Mouse (Mus musculus): ENCODE data around the gene Gnai3. TPM values are rescaled to one million over a fixed set of nuclear protein-coding genes. Genes with fewer than 3 reads are reported as not detected.

Gene Gnai3
- total RNA-seq, 2 experiments from 2014 or later = 9.7 to 11.3 TPM

DNA sequence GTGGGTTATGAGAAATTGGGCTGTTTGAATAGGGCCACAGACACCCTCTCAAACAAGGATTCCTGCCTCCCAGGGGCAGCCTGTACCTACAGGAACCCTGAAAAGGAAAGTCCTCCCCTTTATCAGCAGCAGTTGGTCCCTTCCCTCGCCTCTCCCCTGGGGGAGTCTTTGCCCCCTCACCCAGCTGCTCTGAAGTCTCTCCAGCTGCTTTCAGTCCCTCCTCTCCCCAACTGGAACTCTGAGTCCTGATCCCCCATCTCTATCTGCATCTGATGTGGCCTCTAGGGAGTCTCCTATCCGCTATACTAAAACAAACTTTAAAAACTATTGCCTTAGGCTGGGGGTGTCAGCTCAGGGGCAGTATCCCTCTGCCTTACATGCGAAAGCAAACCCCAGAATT, 58.6 kb downstream of the Gnai3 start:
- no peak for DNase-seq
- intact Hi-C loops (cut with DNase I) = no loop called here

DNA sequence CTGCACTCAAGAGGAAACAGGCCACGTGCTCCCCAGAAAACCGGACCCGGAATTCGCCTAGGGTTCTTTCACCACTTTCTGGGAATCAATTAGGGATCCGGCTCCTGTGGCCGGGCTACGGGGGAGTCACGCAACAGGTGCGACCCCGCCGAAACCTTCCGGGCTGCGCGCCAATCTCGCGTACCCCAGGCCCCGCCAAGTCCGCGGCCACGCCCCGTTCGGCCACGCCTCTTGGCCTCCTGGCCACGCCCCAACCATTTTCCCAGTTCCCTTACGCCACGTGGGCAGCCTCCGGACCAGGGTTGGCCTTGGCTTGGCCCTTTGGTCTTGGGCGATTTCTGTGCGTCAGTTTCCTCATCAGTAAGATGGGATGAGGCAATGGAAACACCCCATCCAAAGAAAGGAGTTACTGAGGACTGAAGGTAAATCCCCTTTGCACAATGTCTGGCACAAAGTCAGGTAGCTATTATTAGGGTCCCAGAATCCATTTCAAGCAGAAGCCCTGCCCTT, 59.4 kb downstream of the Gnai3 start, which contains the start of gene Ampd2:
Ampd2 (minus strand) TSS at position 182 of the 510 bp plus-strand sequence.
- peak; percentile 78 to 84 for DNase-seq
- intact Hi-C loops (cut with DNase I) = no loop called here

DNA sequence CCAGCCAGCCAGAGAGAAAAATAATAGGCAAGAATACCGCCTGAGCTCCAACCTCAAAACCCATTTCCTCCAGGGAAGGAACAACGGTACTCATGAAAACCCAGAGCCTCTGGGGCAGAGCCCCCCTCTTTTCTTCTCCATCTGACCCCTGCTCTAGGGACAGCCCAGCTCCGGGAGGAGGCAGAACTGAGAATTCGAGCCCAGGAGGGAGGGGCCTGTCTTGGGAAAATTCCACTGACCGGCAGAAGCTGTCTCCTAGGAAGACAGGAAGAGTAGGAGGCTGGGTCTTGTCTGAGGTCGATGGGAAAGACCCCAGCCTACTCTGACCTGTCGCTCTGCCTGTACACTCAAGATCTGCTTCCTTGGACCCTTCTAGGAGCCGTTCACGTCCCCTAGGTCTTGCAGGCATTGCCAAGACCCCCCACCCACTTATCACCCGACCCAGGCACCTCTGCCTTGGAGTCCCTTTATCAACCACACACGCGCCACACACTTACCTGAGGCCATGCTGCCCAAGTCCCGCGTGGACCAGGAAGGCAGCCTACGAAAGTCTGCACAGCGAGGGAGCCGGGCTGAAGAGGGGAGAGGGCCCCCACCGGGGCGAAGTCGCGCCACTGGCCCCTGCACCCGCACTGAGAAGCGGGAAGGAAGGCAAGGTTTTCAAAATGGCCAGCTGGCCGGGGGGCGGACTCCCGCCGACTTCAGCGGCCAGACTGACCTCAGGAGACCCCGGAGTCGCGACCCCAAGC, 60.1 kb downstream of the Gnai3 start:
- intact Hi-C loops (cut with DNase I) = no loop called here
- peak; percentile 80 to 83 for DNase-seq

DNA sequence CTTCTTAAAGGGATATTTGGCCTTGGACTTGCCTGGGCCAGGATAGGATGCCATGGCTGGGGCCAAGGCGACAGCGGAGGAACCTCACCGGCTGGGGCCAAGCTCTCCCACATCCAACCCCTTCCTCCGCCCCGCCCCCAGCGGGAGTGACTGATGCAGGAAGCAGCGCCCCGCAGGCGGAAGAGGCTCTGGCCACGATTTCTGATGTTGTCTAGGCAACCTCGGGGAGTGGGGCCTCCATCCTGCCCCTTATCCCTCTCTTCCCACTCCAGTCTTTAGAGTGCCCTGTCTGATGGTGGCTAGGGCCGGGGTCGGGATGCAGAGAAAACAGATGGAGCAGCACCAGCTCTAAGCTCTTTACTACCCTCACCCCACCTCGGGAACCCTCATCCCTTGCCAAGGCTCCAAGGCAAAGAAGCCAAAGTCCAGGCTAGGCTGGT, 60.6 kb downstream of the Gnai3 start:
- DNase-seq = peak; percentile 89 to 94
- intact Hi-C loops (cut with DNase I) = no loop called here

DNA sequence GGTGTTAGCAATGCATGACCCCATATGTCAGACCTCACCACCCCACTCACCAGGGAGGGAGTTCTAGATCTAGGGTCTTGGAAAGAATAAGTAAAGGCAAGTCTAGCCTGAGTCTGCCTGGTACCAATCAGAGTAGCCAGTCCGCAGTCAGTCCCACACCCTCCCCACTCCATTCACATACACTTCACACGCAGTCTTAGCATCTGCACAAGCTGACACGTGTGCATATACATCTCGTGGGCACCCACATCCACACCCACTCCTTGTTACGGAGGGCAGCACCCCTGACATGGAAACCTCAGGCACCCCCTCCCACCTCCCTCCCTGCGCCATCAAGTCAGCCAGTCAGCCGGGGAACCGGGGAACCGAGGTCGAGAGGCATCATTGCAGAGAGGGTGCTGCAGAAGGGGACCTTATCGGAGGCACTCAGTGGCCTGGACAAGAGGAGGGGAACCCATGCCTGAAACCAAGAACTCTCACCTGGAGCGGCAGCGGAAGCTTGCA, 61.1 kb downstream of the Gnai3 start:
- intact Hi-C loops (cut with DNase I) = no loop called here
- no peak for DNase-seq

DNA sequence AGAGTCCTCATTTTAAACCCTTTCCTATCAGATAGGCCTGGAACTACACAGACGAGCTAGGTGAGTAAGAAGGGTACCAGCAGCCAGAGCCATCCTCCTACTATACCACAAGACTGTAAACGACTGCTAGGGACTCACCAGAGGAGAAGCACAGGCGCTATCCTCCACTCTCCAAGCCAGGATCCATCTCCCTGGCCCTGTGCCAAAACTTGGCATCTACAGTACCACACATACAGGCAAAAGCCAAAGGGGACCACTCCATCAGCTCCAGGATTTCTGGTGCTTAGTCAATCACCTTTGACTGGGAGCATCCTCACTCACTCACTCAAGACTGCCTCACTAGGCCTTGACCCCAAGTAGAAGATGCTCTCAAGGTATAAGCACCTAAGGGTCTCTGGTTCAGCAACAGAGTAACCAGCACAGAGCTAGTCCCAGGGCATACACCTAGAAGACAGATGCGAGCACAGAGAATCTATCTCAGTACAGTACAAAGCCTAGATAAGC, 62.0 kb downstream of the Gnai3 start:
- DNase-seq = peak in 1 of 2 experiments; percentile 16

DNA sequence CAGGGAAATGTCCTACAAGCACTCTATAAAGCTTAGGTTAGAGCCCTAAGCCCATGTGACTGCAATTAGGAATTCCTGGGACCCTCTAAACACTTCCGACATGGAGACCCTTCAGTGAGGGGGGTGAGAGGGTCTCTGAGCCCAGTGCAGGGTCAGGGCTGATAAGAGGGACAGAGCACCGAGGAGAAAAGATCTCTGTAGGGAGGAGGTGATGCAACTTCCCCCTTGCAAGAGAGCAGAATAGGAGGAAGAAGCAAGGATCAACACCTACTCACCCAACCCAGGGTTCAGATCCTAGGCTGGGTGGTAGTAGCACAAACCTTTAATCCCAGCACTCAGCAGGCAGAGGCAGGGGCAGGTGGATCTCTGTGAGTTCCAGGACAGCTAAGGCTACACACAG, 62.8 kb downstream of the Gnai3 start:
- intact Hi-C loops (cut with DNase I) = no loop called here
- DNase-seq = no peak

More for the DNA sequence above, 62.0 kb downstream of the Gnai3 start:
- intact Hi-C loops (cut with DNase I) = no loop called here

DNA sequence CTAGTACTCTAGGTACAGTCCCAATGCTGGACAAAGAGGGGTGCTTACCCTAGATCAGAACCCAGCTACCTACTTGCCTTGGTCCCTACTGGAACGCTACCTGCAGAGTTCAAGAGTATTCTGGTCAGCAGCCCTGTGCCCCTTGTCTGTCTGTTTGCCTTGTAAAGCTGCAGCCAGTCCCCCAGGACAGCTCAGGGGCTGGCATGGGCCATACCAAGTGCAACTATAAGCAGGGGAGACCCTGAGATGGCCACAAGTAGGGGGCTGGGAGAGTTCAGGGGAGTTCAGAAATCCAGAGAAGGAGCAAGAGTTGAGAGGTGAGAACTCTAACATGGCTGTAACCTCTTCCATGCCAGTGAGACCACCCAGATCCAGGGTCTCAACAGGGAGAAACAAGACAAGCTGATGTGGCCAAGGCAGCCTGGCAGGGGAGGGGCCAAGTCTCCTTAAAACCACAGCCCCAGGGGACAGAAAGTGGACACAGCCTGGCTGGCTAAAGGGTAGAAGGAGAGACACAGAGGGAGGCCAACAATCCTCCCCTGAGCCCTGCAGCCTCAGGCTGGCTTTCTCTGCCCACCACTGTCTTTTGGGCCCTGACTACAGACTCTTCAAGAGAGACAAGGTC, 63.6 kb downstream of the Gnai3 start:
- intact Hi-C loops (cut with DNase I) = no loop called here
- no peak for DNase-seq

DNA sequence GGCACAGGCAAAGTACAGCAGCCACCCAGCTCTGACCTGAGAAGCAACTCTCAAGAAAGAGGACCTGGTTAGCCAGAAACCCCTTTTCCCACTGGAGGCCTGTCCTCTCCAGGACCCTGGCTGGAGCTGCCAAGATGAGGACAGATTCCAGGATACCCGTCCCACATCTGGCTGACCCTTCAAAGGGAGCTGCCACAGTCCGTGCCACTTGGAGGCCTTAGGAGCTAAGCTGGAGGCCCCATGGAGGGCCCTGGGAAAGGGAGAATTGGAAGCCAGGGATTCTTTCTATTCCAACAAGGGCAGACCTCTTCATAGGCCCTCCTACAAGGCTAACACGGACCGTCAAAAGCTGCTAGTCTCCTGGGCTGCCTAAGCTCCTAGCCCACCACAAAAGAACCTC, 64.3 kb downstream of the Gnai3 start:
- intact Hi-C loops (cut with DNase I) = no loop called here
- DNase-seq = no peak

DNA sequence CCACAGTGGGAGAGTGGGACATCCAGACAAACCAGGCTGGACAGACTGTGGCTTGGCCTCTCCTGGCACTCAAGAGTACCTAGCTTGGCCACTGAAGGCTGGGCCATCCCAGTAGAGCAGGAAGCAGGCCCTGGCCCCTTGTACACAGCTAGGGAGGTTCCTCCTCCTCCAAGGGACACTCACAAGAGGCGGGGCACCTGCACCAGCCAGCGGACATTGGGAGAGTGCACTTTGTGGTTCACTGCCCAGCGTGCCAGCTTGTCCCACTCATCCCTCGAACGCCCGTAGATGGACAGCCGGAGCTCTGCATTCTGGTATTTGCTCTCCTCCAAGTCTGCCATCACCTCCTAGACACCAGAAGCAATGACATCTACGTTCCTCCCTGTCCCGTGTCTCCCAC, 69.1 kb downstream of the Gnai3 start:
- DNase-seq = no peak
- intact Hi-C loops (cut with DNase I) = no loop called here

DNA sequence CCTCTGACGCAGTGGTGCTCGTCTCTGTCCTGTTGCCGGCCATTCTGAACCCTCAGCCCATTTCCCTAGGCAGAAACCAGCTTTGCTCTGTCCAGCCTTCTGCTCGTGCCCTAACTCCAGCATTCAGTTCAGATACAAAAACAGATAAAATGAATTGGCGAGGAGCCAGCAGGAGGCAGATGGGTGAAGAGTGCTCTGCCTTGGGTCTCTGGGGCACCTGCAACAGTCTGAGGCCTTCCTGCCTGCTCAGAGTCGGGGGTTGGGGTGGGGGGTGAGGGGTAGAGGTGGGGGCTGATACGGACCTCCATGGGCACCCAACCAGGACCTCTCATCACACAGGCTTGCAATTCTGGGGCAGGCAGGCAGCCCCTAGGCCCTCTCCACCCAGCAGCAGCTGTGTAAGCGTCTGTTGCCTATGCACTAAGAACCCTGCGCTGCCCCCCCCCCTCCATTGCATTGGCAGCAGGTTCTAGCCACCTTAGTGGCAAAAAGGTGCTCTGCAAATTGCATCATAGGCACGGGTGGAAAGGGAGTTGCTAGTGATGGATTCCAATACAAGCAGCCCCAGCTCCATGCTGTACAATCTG, 72.9 kb downstream of the Gnai3 start:
- intact Hi-C loops (cut with DNase I) = loop anchor here (1.0 kb wide), 1 partner anchor 77 kb away; no protein-coding TSS in a partner anchor
- DNase-seq = no peak

DNA sequence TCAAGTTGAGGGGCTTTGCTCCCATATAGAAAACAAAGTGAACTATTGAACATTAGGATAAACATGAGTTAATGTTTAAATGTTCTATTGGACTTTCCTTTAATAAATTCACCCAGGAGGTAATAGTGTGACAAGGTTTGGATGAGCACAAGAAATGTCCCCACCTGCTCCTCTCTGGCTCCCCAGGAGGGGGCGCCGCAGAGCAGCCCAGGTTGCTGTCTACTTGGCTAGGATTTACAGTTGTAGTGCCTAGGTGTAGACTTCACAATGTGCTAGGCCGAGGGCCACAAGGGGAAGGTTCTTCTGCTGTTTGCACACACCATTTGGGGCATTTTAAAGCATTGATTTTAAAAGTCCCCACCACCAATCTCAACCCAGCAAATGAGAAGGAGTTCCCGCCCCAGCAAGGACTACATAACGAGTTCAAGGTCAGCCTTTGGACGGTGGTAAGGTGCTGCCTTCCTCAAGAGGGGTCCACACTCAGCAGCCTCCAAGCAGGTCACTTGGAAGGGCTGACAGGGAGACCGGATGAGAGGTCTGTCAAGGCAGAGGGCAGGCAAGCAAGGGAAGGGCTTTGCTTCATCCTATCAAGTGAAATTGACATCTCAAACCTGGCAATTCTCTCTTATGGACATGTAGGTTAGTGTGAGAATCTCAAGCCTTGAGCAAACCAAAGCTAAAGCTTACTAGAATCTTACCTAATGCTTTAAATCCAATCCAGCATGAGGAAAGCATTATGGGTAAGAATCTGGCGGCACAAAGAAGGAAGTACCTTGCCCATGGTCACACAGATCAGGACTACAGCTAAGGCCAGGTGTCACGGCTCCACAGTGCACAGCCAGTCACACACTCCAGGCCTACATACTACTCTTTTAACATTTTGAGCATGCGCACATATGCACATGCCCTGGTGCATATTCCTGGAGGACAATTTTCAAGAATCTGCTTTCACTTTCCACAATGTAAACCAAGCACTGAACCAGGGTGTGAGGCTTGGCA, 75.4 kb downstream of the Gnai3 start:
- intact Hi-C loops (cut with DNase I) = no loop called here
- peak; percentile 66 to 77 for DNase-seq

DNA sequence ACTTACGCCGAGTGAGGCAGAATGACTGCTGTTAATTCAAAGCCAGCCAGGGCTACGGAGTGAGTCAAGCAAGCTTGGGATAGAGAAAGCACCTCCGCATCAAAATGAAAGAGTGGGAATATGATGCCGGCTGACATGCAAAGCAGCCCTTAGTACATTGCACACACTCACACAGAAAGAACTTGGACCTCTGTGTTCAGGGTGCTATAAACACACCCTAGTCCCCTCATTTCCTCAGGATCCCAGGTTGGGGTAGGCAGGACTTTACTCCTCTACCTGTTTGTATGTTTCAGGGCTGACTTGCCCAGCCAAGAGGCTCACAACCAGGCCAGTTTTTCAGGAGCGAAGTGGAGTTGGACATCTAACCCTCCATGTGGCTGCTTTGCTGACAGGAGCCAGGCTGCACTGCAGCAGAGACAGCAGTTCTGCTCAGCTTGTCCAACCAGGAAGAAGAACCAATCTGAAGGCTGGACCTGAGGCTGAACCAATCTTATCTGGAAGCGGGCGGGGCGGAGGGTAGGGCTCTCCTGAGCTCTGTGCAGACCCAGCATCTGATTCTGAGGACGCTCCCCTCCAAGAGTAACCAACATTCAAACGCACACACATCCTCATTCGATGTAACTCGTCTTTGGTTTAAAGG, 76.6 kb downstream of the Gnai3 start:
- intact Hi-C loops (cut with DNase I) = loop anchor here (10.0 kb wide), 1 partner anchor 375 kb away; the partner anchor contains the start of gene Ahcyl1

DNA sequence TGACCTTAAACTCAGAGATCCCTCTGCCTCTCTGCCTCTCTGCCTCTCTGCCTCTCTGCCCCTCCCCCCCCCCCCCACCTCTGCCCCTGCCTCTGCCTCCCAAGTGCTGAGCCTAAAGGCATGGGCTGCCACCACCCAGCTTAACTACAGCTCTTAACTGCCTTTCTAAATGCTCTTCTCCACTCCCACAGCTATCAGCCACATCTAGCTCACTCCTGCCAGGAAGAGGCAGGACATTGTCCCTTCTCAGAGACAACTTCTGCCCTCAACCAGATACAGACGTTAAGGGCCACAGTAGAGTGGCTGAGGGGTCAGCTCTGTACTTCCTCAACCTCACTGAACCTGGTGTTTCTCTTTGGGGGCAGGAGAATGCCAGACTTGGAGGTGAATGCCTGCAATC, 77.1 kb downstream of the Gnai3 start:
- intact Hi-C loops (cut with DNase I) = loop anchor here (10.0 kb wide), 1 partner anchor 374 kb away; the partner anchor contains the start of gene Ahcyl1

More for the DNA sequence above, 76.6 kb downstream of the Gnai3 start:
- no peak for DNase-seq

DNA sequence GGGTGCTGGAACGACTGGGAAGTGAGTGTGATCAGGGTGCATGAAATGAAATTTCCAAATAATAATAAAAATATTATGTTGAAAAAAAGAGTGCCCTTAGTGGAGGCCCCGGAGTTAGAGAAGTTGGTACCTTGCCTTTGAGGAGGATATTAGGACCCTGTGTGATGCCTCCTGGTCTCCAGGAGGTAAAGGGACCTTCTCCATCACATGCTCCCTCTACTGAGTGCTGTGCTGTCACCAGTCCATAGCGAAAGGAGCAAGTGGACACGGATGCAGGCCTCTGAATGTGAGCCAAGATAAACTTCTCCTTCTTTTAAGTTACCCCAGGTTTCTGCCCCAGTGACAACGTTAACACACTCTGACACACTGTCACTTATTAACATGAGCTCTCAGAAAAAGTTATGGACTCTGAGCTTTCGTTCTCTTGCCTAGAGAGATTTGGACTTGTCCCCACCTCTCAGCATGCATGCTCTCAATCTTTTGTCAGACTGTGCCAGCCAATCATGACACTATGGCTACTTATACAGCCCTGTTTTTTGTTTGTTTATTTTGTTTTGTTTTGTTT, 78.5 kb downstream of the Gnai3 start:
- DNase-seq = no peak
- intact Hi-C loops (cut with DNase I) = loop anchor here (10.0 kb wide), 1 partner anchor 373 kb away; the partner anchor contains the start of gene Ahcyl1

More for the DNA sequence above, 77.1 kb downstream of the Gnai3 start:
- DNase-seq = no peak

DNA sequence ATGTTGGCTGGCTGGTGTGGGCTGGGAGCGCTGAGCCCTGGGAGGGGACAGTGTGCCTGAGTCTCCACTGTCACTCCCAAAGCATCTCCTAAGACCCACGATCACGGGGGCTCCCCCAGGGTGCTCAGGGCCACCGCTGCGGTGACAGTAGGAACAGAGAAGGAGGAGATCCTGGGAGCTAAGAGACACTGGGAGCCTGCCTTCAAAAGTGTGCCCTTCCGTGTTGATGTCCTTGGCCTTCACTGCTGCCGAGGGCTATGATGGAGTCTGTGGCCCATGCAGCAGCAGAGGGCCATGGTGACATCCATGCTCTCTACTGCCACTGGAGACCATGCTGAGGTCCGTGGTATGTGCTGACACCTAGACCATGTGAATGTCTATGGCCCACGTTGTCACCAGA, 80.4 kb downstream of the Gnai3 start:
- intact Hi-C loops (cut with DNase I) = loop anchor here (10.0 kb wide), 1 partner anchor 371 kb away; the partner anchor contains the start of gene Ahcyl1
- no peak for DNase-seq

DNA sequence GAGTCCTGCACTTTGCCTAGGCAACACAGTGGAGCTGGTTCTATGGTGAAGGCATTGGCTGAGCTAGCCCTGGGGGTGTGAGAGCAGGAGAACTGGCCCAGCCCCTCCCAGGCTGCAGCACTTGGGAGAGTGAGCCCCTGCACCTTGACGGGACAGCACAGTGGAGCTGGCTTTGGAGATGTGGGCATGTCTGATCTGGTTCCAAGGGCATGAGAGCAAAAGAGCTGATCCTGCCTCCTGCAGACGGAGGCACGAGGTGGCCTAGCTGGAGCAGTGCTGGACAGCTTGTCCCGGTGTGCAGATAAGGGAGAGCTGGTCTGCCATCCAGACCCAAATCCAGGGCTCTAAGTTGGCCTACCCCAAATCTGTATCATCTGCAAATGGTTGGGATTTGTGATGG, 81.3 kb downstream of the Gnai3 start:
- intact Hi-C loops (cut with DNase I) = loop anchor here (5.0 to 10.0 kb wide), 4 partner anchors 47 to 370 kb away; partner anchors contain the start of genes Ahcyl1 and Gstm1
- no peak for DNase-seq

DNA sequence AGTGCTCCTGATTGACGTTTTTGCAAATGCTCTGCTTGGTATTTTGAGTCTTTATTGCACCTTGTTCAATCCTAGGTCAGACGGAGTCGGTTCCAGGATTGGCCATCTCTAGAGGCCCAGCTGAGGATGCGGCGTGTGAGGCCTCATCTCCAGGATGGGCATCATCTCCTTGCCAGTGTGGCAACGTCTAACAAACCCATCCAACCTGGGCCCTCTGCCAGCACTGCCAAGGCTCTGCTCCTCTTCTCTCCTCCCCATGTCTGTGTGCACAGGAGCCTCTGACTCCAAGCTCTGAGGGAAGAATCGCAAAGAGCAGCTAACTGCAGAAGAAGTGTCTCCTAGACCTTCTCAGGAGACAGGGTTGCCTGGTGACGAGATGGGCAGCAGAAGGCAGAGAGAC, 83.3 kb downstream of the Gnai3 start:
- no peak for DNase-seq
- intact Hi-C loops (cut with DNase I) = loop anchor here (5.0 to 10.0 kb wide), 4 partner anchors 45 to 368 kb away; partner anchors contain the start of genes Ahcyl1 and Gstm1

Measured in gastrocnemius, postnatal 36 days (tissue).